28 mouse cellular contexts compared by ENCODE assay signal in the genomic region with DNA sequence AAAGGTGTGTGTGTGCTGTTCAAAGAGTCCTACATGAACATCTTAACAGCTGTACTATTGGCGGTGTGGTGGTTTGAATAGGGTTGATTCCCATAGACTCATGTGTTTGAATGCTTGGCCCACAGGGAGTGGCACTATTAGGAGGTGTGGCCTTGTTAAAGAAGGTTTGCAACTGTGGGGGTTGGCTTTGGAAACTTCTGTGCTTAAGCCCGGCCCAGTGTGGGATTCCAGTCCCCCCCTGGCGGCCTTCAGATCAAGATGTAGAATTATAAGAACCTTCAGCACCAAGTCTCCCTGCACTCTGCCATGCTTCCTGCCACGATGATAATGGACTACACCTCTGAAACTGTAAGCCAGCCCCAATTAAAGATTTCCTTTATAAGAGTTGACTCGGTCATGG. TPM values are rescaled to one million over a fixed set of nuclear protein-coding genes. Genes with fewer than 3 reads are reported as not detected.
"Had no signal": no experiment of that assay in that cellular context is flagged by ENCODE, and none has a peak within 500 bp of the region (broad histone marks: within the 10 kb centered on the region; RNA-seq: fewer than 3 reads in every experiment).

No protein-coding gene starts in this region.

- ATAC-seq: hindbrain, postnatal 0 days; intestine, embryonic 16.5 days had no signal

- H3K27me3 ChIP-seq: heart, embryonic 13.5 days; heart, embryonic 15.5 days; hindbrain, embryonic 13.5 days; hindbrain, embryonic 15.5 days; kidney, embryonic 15.5 days; limb, embryonic 12.5 days had no signal

- DNase-seq: gastrocnemius, adult 2 months; gastrocnemius, postnatal 10 days; gastrocnemius, postnatal 25 days; heart, adult 11 months; heart, adult 2 months; heart, postnatal 14 days; heart, postnatal 36 days; kidney, adult 11 months; kidney, adult 2 months; kidney, adult 9 months; kidney, postnatal 14 days; kidney, postnatal 36 days; liver had no signal

- H3K9me3 ChIP-seq: heart, embryonic 13.5 days; heart, embryonic 15.5 days; hindbrain, embryonic 13.5 days; hindbrain, embryonic 15.5 days; kidney, embryonic 15.5 days; limb, embryonic 10.5 days; limb, embryonic 12.5 days had no signal

- H3K4me3 ChIP-seq: gastrocnemius, adult 2 months; heart, adult 2 months; heart, embryonic 13.5 days; heart, embryonic 15.5 days; hindbrain, embryonic 13.5 days; hindbrain, embryonic 15.5 days; kidney, embryonic 15.5 days; left cerebral cortex, adult 2 months; limb, embryonic 10.5 days; limb, embryonic 12.5 days had no signal

RNA-seq across cellular contexts. Expression of a gene that starts 35.6 kb away (rescaled TPM):
- total RNA-seq: layer of hippocampus, adult 18-20 months; layer of hippocampus, adult 8-10 months; layer of hippocampus, postnatal 10 days; left cerebral cortex, postnatal 14 days; left cerebral cortex, postnatal 36 days had no signal
